Mouse (Mus musculus): ENCODE measurements at regions not wholly inside any gene's neighbourhood (a gene's known extent, or its start where the extent isn't known, plus 50 kb on each side); places are given as distances from the start of the nearest gene placed in this dataset.

DNA sequence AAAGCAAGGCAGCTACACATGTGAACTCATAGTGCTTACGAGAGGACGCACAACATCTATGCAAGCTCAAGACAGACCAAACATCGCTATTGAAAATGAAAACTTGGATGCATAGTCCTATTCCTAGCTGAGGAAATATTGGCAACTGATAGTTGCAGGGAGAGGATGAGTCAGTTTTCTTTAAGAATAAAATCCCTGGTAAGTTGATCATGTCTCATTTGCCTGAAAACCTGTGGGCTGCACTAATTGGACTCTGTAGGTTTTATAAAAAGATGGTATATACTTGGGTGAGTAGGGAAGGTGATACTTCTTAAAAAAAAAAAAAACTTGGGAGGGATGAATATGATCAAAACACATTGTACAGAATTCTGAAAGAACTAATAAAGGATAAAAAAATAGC is 381.2 kb downstream of the Gria2 start:
- TF ChIP-seq CTCF (IDR thresholded peaks at IDR 0.05) (no peak), EP300 (IDR thresholded peaks at IDR 0.05) (no peak)

Data from lung, postnatal 0 days (tissue).